Mouse (Mus musculus) mesoderm, embryonic 11.5 days (tissue): ENCODE data around the gene Ccr5.

Experiments
- DNase-seq: peaks from one replicate; pipeline ENCODE4 v3.0.0-alpha.2; 2012; ENCODE audit warnings: low read depth, low spot score

Ccr5 gene

GRCm38 (mm10) chr9:124138055-124138775, 16.9 kb downstream of the Ccr5 start:
- peak; percentile 13 for DNase-seq

GRCm38 (mm10) chr9:124143678-124144077, 22.3 kb downstream of the Ccr5 start:
- no peak for DNase-seq

GRCm38 (mm10) chr9:124146307-124146706, 25.0 kb downstream of the Ccr5 start:
- DNase-seq = no peak
